Mouse (Mus musculus) ZHBTc4 (cell line): ENCODE data around the gene Calr.

Experiments
- DNase-seq: peaks from one replicate; pipeline ENCODE4 v3.0.0-alpha.2; 2011; ENCODE audit warnings: low read depth, low spot score

Calr gene

DNA sequence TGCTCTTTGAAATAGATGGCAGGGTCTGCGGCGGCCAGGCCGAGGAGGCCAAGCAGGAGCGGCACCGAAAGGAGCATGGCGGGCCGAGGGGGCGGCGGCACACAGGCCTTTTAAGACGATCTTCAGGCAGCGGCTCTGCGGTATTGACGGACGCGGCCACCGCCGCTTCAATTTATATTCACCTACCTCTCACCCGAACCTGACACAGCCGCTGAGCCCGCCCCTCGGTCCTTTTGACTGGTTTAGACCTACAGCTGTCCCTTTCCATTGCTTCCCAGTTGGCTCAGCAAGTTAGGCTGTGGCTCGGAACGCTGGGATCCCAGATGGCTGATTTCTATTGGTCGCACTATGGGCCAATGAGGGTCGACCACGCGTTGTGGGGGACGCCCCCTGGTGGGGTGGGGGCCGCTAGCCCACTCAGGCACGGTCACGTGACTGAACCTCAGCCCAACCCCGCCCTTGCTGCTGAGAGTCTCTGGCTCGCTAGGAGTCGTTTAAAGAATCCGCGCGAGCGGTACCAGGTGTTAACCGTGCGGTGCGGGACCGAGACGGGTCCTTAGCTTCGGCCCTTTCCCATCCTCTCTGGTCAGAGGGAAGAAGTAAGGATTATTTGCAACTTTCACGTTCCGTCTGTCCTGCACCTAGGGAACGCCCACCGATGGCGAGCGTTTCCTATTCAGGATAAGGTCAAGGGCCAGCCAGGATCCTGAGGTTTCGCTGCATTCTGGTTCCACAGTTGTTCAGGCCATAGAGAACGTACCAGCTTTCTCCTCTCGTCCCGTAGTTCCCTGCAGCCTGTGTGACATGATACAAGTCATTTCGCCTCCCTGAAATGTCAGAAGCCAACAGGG lies at the start of gene Calr:
Calr (minus strand) TSS at position 213 of the 851 bp plus-strand sequence.
- peak; percentile 100 for DNase-seq

- no peak for DNase-seq
Measured at GRCm38 (mm10) chr8:84895963-84896362, 49.2 kb upstream of the Calr start.

DNA sequence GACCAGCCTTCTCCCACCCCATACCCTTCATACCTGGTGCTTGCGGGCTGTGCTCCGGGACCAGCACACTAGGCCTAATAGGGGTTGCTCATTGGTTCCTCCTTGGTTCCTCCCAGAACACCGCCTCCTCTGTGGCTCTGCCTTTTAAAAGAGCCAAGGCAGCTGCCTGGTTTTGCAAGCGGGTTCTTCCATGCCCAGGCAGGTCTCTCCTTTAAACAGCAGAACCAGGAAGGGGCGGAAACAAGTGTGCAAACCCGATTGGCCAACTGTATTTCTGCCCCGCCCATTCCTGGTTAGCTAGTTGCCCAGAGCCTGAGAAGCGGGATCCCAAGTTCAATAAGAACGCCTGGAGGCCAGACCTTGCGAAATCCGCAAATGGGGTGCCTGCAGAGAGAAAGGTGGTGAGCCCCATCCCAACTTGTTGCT lies 47.0 kb upstream of the Calr start, which contains the start of gene Gcdh:
Gcdh (minus strand) TSS at position 213 of the 426 bp plus-strand sequence.
- DNase-seq, result peak; percentile 98

GRCm38 (mm10) chr8:84892993-84893708 lies 46.4 kb upstream of the Calr start:
- no peak for DNase-seq

- DNase-seq, result no peak
Measured at GRCm38 (mm10) chr8:84889141-84889540, 42.4 kb upstream of the Calr start.

DNA sequence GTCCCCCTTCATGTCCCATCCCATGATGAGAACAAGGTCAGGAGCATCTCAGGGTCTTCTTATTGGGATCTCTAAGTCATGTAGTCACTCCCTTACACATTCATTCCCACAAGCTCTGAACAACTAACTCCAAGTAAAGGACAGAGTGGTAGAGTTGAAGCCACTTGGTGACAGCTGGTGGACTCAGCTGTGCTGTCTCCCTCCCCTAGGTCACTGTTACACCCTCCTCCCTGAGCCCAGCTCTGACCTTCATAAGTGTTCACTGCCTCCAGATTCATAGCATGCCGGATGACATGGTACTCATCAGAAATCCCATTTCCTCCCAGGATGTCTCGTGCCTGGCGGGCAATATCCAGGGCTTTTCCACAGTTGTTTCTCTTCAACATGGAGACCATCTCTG lies 41.5 kb upstream of the Calr start:
- DNase-seq, result no peak

- DNase-seq, result no peak
Measured at GRCm38 (mm10) chr8:84884728-84885127, 38.0 kb upstream of the Calr start.

DNA sequence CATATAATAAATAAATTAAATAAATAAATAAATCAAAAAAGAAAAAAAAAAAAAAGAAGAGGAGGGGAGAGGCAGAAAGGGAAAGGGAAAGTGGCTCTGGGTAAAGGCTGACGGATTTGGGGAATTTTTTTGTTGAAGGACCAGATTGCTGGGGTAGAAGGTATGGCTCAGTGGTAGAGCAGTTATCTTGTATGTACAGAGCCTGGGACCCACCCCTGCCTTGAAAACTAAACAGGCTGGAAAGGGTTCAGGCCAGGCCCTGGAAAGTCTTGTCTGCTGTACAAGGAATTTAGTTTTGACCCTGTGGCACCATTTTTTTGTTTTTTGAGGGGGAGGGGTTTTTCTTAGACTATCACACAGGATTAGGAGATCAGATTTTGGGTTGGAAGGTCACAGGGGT lies 32.2 kb upstream of the Calr start:
- no peak for DNase-seq

DNA sequence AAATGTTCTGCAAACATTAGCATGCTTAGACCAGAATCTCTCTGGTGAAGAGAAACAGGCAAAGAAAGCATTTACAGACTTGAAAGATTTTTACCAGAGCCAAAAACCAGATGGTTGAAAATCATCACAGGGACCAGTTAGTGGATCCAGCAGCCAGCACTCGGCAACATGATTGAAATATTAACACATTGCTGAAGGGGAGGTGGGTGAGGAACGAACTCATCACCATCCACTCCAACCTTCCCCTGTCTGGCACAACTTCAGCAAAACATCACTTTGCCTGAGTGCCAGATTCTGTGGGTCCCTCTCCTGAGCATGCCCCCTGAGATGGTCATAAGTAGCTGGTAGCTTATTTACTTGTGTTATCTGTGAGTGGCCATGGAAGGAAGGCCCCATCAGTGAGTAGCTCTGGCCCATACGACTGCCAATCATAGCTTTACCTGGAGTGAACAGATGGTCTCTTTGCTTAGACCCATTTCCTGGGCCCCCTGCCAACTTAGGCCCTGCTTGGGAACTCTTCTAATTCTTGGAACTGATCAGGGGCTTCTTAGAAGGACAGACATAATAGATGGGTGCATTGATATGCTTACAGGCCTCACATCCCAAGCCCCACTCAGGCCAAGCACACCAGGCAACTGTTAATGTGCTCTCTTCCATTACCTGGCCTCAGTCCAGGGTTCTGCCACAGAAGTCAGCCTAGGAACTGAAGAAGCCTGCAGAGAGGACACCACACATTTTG lies 30.7 kb upstream of the Calr start:
- DNase-seq, result no peak

DNA sequence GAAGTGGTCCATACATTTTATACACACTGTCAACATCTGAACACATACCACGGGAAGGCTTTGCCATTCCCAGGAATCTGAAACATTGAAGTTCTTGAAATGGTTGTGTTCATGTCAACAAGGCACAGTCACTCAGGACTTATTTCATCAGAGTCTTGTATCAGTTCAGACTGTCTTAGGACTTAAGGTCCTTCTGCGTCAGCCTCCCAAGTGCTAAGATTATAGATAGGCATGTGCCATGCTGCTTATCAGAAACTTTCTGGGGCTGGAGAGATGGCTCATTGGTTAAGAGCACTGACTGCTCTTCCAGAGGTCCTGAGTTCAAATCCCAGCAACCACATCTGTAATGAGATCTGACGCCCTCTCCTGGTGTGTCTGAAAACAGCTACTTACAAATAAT lies 27.6 kb upstream of the Calr start:
- DNase-seq, result no peak

DNA sequence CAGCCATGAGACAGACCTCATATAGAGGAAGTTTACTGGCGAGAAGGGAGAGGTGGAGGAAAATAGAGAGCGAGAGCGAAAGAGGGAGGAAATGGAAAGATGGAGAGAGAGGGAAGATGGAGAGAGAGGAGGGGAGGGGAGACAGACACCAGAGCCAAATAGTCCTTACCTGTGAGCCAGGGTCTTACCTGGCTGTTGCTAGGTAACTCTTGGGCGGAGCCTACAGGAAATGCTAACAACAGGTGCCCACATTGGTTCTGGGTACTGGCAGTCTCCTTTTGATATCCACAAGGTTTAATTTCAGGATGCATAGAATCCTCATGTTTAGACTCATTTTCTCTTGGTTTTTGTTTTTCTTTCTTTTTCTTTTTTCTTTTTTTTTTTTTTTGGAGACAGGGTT lies 26.3 kb upstream of the Calr start:
- no peak for DNase-seq

DNA sequence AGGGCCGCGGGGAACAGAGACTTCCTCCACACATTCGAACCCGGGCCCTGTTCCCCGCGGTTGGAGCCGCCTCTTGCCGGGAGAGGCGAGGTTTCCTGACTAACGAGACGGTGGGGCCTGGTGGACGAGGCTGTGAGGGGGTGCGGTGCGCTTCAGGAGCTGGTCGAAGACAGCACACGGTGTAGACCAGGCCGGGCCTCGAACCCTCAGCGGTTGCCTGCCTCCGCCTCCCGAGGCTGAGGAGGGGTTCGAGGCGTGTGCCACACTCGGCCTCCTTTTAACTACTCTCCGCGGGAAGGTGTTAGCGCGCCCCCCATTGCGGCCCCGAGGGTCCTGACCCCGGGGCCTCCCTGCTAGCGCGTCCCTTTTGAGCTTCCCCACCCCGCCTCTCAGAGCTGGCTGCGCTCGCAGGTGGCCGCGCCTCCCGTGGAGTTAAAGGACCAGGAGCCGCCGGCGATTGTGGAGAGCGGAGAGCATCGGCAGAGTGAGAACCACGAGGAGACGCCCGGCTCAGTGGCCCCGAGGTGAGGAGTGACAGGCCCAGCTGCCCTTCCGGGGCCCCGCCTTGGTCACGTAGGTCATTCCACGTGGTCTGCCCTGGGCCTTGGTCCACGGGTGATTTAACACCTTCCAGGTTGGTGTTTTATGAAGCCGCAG lies 25.7 kb upstream of the Calr start:
- peak; percentile 74 for DNase-seq

GRCm38 (mm10) chr8:84871376-84872308 lies 24.9 kb upstream of the Calr start, which contains the start of gene Syce2:
TSS of gene Syce2 (plus strand) at chr8:84872111.
- peak; percentile 91 for DNase-seq

DNA sequence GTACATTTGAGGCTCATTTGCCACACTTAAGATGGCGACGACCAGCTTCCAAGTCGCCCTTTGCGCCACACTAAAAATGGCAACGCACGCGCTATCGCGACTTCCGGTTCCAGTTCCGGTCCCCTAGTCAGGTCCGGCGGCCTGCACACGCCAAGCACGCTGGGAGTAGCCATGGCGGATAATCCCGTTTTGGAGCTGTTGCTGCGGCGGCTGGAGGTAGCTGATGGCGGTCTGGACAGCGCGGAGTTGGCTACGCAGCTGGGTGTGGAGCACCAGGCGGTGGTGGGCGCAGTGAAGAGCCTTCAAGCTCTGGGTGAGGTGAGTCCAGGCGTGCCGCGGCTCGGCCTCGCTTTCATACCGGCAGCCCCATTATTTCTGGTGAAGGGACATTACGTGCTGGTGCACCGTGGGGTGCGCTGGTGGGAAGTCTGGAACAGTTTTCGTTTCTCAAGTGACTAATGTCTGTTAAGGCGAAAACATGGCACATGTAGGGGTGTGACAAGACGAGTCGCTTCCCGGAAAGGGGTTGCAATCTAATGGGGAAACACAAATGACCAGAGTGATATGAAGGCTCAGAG lies 10.2 kb upstream of the Calr start, which contains the start of gene Farsa:
Farsa (plus strand) TSS at position 126 of the 578 bp plus-strand sequence.
- DNase-seq, result peak; percentile 96

DNA sequence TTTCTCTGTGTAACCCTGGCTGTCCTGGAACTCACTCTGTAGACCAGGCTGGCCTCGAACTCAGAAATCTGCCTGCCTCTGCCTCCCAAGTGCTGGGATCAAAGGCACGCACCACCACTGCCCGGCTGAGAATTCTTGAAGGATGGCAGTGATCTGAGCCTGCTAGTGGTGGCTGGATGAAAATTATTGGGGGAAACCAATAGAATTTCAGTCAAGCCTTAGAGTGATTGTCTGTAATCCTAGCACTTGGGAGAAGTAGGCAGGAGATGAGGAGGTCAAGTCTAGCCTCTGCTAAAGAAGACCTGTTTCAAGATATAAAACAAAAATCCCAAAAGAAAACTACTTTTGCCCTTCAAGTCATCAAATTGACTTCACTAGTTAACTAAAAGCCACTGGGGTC lies 9.7 kb upstream of the Calr start:
- no peak for DNase-seq

- DNase-seq, result peak; percentile 53
Measured at GRCm38 (mm10) chr8:84847684-84848435, 1.1 kb upstream of the Calr start.

DNA sequence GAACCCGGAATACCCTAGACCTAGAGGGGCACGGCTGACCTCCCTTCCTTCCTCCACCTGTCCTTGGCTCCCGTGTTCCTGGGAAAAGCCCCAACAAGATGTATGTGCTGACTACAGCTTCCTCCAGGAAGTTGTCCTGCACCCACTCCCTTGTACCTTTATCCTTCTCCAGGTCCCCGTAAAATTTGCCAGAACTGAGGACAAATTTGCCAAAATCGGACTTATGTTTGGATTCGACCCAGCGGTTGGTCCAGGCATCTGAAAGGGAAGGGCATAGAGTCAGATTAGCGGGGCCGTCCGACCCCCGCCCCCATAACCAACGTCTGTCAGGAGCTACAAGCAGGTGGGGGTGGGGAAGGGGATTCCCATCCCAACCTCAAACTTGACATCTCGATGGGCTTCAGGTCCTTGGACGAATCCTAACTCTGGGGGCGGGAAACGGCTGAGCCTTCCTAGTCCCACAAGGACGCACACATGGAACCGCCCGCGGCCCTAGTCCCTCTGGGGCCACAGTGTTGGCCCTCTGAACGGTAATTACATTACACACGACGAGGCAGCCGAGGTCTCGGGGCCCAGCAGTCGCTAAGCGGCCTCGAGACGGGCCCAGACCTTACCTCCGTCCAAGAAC lies 526 bp downstream of the Calr start:
- no peak for DNase-seq

DNA sequence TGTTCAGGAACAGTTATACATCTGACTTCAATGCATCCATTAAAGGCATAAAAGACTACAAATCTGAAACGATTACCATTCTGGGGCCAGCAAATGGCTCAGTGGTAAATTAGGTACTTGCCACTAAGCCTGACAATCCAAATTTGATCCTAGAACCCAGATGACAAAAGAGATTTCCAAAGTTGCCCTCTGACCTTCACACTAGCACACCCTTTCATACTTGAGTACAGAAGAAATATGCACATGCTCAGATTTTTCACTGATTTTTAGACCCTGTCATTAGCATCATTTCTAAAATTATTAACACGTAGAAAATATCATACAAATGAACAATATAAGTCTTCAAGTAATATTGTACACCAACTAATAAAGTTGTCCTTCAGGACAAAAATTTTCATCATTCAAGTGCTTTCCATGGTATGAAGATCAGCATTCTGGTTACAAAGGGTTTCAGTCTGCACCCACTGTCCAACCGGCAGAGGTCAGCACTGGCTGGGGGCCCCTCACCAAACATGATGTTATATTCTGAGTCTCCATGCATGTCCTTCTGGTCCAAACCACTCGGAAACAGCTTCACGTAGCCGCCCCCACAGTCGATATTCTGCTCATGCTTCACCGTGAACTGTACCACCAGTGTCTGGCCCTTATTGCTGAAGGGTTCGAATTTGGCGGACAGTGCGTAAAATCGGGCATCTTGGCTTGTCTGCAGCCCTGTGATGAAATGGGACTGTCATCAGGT lies 1.2 kb downstream of the Calr start:
- no peak for DNase-seq
